Mouse (Mus musculus): ENCODE measurements around the gene Grid2.
A peak's percentile ranks its signal among the peaks of the same experiment; 100 is the strongest.

The Grid2 gene

DNA sequence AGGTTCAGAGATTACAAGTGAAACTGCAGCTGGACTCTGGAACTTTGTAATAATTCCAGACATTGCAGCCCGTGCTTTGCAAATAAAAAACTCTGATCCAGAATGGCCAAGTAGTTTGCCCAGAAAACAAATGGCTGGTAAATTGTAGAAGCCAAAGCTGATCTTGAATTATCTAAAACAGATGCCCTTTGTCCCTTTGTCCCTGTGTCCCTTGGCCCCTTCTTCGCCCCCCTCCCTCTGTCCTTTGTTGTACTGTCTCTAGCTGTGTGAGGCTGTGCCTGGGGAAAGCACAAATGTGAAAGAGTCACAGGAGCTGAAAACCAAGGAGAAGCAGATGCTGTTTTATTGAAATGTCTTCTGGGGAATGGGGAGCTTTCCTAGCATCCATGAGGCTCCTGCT, 1341.2 kb downstream of the Grid2 start:
- no peak for DNase-seq (ENCODE audit: low spot score in 2 of 2)

DNA sequence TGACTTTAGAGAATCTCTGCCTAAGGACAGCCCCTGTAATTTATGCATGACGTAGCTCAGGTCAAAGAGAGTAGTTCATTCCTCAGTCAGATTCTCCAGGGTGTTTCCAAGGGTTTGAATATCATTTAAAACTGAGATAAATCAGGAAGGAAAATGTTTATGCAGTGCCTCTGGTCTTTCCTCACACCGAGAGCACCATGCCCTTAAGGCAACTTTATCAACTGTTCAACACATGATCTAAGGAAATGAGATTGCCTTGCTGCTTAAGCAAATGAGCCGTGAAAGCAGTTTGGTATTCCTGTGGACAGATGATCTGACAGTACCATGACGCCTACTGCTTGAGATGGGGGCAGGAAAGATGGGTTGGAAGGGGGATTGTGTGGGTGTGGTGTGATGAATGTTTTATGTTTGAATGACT, 1342.5 kb downstream of the Grid2 start:
- peak; percentile 15 to 54 for DNase-seq (ENCODE audit: low spot score in 2 of 2)

DNA sequence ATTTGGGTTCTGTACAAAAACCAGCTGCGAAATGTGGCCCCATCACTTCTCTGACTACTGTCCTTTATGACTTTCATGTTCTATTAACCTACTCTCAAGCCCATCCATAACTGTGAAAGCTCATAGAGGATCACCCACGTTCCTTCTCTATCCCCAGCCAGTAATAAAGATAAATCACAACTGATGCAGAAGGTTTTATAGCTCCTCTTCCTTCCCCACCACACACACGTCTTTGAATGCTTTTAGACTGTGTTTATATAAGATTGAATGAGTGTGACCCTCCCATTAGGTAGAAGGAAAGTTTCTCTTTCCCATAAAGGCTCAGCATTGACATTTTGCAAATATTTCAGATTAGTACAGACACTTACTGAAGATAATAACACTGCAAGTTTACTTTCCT, 1350.1 kb downstream of the Grid2 start:
- DNase-seq (ENCODE audit: low spot score in 2 of 2): no peak

DNA sequence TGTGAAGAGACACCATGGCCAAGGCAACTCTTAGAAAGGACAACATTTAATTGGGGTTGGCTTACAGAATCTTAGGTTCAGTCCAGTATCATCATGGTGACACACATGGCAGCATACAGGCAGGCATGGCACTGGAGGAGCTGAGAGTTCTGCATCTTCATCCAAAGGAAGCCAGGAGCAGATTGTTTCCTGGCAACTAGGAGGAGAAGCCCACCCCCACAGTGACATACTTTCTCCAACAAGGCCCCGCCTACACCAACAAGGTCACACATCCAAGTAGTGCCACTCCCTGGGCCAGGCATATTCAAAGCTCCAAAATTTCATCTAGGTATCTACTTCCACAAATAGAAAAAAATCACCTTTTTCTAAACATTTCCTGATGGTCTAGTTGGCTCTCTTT, 1351.4 kb downstream of the Grid2 start:
- DNase-seq (ENCODE audit: low spot score in 2 of 2): no peak

DNA sequence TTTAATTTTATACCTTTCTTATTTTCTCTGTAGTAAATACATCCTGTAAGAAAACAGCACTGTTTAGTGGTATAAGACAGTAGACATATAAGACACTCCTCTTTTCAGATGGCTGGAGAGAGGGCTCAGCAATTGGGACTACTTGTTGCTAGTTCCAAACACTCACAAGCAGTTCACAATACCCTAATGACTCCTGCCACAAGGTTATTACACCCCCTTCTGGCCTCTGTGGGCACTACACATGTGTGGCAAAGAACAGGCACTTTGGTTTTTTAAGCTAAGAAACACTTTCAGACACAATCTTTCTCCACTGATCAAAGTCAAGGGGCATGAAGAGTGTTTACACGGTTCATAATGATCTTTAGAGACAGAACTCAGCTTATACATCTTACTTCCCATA, 1352.3 kb downstream of the Grid2 start:
- DNase-seq (ENCODE audit: low spot score in 2 of 2): peak; percentile 37 to 46

DNA sequence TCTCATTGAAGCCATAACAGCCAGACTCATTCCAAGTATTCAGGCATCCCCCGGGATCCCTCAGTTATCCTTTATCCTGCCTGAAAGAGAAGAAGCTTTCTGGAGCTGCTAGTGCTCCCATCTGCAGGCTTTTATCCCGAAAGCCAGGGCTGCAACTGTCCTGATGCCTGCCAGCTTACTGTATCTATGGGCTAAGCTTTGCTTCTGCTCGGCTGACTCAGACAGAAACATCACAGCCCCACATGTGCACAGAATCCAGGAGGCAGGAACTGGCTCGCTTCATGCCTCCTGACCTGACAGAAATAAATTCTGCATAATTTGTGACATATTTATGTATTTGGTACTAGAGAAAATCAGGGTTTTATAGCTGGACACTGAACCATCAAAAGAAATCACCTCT, 1361.2 kb downstream of the Grid2 start:
- no peak for DNase-seq (ENCODE audit: low spot score in 2 of 2)

DNA sequence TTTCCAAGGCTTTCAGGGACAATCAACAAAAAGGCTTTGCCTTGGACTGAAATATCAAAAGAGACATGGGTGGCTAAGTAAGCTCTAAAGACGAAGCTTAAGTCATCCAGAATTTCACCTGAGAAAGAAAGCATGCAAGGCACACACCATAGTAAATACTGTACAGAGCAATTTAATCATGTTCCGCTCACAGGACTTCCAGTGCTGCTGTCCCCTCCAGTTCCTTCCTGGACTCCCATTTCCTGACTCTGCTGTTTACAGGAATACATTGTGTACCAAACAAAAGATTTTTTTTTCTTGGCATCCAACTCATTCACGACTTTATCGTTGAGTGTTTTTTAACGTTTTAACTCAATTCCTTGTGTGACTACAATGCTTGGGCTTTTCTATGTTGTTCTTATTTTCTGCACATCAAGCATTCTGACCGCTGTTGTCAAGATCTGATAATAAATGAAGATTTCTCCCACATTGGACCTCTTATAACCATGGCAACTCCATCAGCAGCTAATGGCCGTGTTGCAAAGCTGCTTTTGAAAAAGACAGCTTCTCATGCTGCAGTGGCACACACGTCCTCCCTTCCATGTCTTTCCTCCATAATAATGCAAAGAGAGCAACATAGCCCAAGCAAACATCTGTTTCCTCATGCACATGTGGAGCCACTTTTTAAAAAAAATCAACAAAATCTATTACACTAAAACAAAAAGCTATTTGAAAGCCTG, 1361.9 kb downstream of the Grid2 start:
- no peak for DNase-seq (ENCODE audit: low spot score in 2 of 2)

DNA sequence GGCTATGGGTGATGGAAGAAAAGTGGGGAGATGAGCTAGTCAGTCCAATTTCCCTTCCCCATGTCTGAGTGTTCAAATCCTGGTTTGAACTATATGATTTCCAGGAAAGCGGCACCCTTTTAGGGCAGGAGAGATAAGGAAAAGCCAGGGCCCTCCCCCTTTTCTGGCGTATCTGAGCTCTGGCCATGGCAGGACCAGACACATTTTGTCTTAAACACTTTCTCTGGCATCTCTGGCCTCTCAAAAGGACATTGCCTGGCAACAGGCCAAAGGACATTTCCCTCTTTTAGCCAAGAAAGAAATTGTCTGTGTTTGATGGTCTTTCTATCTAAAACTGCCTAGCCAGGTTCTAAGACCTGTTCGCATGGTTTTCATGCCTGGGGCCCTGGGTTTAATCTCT, 1367.7 kb downstream of the Grid2 start:
- no peak for DNase-seq (ENCODE audit: low spot score in 2 of 2)

DNA sequence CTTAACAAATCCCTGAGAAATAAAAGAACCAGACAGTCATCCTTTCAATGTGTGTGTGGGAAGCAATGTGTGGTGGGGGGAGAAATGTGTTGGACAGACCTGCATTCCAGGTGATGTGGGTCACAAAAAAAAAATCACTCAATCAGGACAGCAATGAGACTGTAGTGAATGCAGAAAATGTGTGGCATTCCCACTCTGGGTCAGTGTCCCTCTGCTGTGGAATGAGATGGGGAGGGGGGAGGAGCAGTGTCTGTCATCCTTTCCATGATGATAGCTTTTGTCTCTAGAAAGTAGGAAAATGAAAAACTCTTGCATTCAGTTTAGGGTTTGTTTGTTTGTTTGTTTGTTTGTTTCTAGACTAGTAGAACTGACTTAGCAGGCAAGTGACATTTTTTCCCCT, 1392.0 kb downstream of the Grid2 start:
- DNase-seq (ENCODE audit: low spot score in 2 of 2): no peak

DNA sequence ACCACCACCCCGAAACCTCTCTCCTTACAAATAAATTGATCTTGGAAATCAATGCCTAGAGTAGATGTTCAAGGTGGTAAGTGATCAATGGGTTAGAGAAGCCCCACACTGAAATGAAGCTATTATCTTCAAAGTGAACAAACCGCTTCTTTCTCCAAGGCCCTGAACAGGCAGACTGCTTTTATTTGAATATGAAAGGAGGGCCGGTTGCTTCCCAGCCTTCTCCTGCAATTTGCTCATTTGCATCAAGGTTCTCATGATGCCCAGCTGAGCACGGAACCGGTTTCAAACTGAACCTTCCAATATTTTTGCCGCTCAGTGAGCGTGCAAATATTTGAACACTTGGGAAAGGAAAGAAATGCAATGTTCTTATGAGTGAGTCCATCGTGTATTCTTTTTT, 1392.5 kb downstream of the Grid2 start:
- no peak for DNase-seq (ENCODE audit: low spot score in 2 of 2)

DNA sequence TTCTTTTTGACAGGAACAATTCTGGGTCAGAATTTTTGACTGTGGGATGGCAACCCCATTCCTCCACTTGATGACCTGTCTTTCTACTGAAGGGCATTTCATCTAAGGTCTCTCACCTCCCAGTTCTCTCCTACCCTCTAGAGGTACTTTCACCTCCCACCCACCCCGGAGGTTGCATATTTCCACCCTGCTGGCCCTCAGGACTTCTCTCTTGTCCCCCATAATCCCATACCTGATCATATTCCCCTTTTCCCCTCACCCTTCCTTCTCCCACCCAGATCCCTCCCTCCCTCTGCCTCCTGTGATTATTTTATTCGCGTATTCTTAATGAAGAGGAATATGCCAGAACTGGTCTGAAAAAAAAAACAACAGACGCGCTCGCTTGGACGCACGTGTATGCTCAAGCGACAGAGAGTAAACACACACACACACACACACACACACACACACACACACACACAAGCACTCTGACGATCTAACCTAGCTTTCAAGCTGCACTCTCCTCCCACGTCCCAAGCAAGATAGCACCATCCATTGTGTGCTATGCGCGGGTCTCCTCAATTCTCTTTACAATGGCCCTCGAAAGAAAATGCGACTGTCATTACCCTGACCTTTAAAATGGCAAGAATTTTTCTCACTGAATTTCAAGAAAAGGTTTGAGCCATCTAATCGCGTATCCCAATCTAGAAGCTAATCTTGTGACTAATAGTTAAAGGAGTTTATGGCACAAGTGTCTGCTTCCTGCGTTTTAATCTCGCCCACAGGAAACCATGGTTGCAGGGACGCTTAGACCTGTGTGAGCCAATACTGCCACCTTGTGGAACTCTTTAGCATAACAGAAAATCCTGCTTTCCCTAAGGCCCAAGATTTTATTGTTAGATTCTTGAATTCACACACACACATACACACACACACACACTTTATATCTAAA, 1393.9 kb downstream of the Grid2 start:
- peak; percentile 53 to 84 for DNase-seq (ENCODE audit: low spot score in 2 of 2)

DNA sequence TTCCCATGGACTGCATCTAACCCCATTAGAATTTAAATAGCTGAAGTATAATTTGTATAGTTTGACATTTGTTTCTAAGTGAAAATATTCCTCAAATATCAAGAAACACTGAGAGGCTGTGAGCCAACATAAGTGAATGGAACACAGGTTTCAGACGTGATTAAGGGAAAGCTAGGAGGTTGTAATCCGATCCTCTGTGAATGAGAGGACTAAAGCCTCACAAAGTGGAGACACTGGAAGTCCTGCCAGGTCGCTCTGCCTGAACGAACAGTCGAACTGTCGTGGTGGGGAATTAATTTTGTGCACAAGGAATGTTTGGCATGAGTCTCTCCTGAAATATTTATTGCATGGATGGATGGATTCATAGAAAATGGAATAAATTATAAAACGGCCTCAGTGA, 1395.1 kb downstream of the Grid2 start:
- DNase-seq (ENCODE audit: low spot score in 2 of 2): no peak

DNA sequence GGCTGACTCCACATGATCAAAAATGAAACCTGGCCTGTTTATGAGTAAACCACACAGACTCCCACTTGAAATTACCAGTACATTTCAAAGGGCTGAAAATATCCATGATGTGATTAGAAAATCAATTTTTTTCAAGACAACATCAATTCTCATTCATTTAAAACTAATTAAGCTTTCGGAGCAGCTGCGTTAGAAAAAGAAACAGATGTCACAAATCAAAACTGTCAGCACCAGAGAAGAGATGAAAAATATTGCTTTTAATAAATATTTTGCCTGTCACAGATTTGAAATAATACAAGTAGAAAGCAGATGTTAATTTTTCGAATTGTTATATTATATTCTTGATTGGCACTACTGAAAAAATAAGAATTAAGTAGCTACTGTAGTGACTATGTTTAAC, 1415.3 kb downstream of the Grid2 start:
- DNase-seq (ENCODE audit: low spot score in 2 of 2): no peak

DNA sequence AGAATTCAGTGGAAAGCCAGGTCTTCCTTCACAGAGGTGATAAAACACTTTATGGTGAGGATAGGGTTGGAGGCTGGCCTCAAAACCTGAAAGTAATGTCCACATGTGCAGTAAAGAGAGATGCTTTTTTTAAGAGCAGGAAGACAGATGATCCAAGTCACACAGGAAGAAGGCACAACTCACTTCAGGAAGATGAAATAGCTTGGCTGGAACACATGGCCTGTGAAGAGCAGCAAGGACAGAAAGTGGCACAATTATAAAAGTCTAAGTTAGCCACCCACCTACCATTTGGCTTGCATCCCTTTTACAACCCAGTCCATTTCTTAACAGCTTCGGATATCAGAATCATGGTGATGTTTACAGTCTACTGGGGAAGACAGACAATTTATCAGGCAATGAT, 1423.1 kb downstream of the Grid2 start:
- peak in 1 of 2 experiments; percentile 22 for DNase-seq (ENCODE audit: low spot score in 2 of 2)

DNA sequence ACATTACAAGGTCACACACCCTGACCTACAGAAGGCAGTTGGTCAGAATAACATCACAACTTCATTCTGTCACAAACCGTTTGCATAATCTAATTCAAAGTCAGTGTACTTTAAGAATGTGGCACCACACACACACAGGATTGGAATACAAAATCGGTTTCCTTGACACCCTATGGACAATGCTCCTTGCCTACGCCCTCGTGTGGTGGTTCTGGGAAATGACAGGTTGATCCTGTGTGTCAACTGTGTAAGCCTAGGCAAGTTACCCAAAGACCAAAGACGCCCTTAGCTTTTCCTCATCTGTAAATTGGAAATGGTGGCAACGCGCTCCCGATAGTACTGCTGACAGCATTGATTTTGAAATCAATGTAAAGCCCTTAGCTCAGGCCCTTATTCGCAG, 1428.3 kb downstream of the Grid2 start:
- peak; percentile 25 to 58 for DNase-seq (ENCODE audit: low spot score in 2 of 2)

DNA sequence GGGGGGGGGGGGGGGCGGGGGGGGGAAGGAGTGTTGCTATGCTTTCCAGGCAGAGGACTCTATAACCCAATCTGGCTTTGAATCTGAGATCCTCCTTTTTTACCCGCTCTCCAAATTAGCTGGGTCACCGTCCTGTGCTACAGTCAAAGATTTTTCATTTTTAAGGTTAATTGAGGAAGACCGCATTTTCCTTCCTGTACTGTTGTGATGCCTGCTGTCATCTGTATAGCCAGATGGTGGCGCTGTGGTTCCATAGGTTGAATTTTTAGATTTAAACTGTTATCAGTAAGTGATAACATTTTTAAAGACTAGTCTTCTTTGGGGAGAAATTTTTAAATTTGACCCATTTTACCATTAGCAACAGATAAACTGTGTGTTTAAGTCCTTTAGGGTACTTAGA, 1429.3 kb downstream of the Grid2 start:
- peak; percentile 38 to 68 for DNase-seq (ENCODE audit: low spot score in 2 of 2)

DNA sequence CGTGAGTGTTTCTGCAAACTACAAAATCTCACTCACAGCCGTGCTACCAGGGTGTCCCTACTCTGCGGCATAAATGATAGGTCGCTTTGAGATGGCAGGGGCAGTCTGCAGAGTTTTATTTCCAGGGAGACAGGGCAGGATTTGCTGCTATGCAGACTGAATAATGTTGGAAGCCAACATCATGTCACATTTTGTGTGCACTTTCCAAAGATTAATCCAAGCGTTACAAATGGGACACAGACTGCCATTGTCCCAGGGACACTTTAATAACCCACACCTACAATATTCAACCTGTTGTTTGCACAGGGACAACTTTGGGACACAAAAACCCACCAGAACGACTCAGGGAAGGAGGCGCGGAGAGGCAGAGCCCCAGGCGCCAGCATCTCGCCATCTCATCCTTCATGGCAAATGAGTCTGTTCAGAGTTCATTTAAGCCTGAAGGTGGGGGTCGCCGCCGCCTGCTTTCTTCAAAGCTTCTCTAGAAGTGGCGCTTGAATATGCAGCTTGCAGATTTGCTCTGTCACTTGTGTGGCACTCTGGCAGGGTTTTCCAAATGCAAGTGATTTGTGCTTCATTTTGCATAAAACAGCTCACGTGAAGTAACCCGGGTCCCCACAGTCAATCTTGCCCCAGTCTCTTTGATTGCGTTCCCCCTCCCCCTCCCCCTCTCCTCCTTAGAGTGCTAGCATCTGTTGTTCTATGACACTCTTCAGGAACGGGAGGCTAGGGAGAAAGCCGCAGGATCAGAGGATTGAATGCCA, 1432.7 kb downstream of the Grid2 start:
- no peak for DNase-seq (ENCODE audit: low spot score in 2 of 2)

DNA sequence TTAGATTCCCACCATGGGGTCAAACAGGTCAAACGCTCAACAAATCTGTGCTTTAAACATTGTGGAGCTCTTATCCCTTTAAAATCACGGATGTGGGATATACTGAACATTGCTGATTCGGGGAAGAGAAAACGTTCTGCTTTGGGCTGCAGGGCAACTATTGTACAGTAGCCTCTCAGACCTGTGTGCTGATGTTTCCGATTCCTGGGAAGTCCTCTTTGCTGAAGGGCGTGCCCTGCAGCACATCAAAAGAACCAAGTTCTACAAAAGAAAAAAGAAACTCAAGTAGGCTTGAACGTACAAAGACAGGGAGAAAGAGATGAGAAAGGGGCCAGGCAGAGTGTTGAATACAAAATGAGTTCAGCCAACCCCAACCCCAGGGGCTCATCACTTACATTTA, 1439.0 kb downstream of the Grid2 start:
- DNase-seq (ENCODE audit: low spot score in 2 of 2): no peak

DNA sequence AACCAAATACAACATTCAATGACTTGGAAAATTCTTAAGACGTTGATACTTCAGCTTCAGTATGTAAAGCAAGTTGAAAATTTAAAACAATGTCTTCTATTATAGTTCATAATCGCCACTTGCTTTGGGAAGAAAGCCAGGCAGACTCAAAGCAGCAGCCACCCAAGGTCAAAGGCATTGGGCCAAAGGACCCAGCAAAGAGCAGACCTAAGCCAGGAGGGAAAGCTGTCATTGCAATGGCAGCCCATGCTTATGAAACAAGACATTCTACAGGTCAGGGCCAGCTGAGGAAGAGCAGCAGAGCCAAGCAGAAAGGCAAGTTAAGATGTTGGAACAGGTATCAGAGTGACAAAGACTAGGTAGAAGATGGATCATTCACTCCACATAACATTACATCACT, 1448.0 kb downstream of the Grid2 start:
- no peak for DNase-seq (ENCODE audit: low spot score in 2 of 2)

DNA sequence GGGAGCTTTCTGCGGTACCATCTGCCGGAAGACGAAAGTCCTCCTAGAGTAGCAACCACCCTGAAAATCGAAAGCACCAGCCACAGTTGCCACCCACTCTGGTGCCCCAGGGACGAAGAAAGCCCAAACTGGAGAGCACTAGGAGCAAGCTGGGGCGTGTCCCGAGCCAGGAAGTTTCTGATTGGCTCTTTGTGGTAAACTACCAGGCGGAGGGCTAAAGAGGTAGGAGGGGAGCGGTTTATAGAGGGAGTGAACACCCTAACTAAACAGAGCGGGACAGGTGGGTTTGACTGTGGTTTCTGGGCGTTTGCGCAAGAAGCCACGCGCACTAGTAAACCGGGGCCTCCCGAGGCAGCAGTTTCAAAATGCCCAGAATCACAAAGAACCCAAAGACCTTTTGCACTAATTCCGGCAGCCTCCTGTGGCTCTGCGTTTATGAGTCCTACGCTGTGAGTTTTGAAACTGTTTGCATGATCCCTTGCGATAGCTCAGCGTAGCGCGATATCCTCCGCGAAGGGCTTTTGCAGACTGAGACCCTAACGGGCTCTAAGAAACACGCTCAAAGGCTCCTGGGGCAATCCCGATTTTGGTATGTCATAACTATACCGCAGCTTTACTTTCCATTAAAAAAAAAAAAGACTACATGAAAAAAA, 1472.2 kb downstream of the Grid2 start:
- DNase-seq (ENCODE audit: low spot score in 2 of 2): no peak

DNA sequence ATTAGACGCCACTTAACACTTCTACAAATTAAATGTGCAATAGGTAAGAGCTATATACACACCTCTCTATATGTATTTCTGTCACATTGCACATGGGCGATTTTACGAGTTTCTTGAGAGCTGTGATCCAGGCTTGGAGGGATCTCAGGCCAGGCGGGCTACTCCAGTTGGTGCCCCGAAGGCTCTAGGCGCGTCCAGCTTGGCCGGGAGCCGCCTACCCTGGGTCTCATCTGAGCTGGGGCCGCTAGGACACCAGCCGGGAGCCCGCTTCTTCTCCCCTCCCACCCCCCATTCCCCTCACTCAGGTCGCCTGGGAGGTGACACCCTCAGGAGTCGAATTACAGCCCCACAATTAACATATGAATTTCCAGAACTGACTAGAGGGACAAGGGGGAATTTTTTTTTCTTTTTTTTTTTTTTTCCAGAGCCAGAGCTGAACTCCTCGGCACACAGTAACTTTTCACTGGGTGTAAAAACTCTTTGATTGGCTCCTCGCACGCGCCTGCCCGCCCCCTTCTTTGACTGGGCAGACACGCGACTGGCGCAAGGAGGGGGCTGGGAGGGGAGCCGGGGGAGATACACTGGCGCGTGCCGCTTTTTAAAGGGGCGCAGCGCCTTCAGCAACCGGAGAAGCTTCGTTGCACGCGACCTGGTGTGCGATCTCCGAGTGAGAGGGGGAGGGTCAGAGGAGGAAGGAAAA, 1473.0 kb downstream of the Grid2 start, which contains the start of gene Atoh1:
Gene Atoh1 (plus strand): TSS at position 627 of the 700 bp plus-strand sequence.
- DNase-seq (ENCODE audit: low spot score in 2 of 2): no peak

Measured in frontal cortex, postnatal 36 days (tissue).